Mouse (Mus musculus): ENCODE results near the gene Cidec. TPM values are rescaled to one million over a fixed set of nuclear protein-coding genes. Genes with fewer than 3 reads are reported as not detected.

Gene Cidec
- 1 to 10 TPM; 3.9 to 6.4 TPM for total RNA-seq (2021)
- long read RNA-seq, experiment 1, partial matches to known transcripts: 0 of 6 reads
- long read RNA-seq, experiment 1, other reads (novel, unspliced or antisense): 1 of 6 reads
- long read RNA-seq, experiment 2, transcript Cidec-202 (6 exons, 1,720 nt): major isoform, 7 of 11 reads
- long read RNA-seq, experiment 2, partial matches to known transcripts: 0 of 11 reads
- long read RNA-seq, experiment 2, other reads (novel, unspliced or antisense): 0 of 11 reads

DNA sequence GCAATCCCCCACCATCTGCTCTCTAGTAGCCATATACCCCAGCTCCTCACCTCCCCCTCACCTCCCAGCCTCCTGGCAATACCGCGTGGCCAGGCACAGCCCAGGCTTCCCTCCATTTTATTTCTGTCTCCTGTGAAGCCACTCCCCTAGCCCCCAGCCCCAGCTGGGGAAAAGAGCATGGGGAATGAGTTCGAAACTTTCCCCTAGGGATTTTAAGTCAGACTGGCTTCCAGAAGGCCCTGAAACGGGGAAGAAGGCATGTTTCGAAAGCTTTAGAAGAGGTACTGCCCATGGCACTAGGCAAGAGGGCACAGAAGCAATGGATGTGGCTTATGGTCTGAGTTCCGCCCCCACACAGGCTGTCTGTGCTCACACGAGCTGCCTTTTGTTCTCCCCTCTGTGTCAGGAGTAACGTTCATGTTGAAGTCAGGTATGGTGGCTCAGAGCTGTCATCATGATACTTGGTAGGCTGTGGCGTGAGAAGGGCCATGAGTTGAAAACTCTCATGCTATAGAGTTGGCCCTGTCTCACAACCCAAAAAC, at the start of gene Cidec:
Gene Cidec (minus strand): TSS at position 97 of the 542 bp plus-strand sequence.
- DNase-seq: no peak

DNA sequence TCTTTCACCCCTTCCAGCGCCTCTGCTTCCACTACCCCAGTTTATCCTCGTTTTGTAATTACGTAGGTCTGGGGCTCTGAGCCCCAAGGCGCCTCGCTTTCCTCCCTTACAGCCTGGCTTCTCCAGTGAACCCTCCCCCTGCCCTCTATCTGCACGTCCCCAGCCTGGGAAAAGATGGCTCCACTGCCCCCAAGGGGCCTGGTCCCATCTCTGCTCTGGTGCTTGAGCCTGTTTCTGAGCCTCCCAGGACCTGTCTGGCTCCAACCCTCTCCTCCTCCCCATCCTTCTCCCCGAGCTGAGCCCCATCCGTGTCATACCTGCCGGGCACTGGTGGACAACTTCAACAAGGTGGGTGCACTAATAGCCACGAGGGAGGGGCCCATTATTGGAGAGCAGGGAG, 48.2 kb upstream of the Cidec start:
- no peak for DNase-seq

DNA sequence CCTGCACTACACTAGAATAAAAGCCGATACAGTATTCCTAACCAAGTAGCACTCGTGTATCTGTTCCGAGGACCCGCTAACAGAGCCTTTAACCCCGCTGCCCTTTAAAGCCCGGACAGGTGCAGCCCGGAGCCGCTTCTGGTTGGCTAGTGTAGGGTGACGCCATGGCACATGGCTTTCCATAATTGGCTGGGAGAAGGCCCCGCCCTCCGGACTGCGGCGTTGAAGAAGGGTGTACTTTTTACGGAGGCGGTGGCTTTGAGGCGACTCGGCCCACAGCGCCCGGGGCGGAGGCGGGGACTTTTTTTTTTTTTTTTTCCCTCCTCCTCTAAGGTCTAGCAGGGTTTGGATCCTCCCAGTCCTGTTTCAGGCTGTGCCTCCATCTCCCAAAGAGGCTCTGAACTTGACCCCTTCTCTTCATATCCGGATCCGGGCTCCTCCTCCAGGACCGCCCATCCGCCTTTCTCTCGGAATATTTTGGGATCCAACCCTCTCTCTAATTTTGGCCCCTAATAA, 47.6 kb upstream of the Cidec start, which contains the start of gene Creld1:
Gene Creld1 (plus strand): TSS at position 198 of the 516 bp plus-strand sequence.
- DNase-seq: peak; percentile 87

DNA sequence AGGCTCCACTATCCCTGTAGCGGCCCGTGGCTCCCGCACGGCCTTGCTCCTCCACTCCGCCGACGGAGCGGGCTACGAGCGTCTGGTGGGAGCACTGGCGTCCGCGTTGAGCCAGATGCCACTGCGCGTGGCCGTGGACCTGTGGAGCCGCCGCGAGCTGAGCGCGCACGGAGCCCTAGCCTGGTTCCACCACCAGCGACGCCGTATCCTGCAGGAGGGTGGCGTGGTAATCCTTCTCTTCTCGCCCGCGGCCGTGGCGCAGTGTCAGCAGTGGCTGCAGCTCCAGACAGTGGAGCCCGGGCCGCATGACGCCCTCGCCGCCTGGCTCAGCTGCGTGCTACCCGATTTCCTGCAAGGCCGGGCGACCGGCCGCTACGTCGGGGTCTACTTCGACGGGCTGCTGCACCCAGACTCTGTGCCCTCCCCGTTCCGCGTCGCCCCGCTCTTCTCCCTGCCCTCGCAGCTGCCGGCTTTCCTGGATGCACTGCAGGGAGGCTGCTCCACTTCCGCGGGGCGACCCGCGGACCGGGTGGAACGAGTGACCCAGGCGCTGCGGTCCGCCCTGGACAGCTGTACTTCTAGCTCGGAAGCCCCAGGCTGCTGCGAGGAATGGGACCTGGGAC, 47.0 kb upstream of the Cidec start:
- DNase-seq: peak; percentile 55

DNA sequence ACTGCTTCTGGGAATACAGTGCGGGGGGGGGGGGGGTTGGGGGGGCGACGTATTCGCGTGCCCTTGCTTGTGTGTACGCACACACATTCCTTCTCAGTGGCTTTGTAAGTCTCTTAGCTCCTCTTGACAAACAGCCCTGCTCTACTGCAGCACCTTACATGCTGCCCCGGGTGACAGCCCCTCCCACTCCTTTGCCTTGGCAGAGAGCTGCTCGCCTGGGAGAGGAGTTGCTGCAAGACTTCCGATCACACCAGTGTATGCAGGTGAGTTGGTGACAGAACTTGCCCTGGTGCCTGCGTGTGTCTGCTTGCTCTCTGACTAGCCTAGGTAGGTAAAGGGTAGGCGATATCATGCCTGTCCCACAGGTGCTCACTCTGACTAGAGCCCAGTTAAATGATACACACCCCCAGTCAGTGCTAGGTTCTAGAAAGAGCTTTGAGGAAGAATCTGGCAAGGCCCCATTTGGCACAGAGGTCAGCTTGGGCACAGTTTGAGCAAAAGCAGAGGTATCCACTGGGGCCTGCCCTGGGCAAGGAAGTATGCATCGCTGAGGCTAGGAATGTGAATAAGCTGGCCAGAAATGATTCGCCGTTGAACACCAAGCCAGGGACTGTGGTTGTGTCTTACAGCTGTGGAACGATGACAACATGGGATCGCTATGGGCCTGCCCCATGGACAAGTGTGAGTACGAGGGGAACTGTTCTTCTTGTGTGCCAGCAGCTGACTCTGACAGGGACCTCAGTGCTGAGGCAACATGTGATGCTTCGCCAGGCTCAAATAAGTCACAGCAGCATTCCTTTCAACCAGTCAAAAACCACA, 45.2 kb upstream of the Cidec start:
- no peak for DNase-seq

DNA sequence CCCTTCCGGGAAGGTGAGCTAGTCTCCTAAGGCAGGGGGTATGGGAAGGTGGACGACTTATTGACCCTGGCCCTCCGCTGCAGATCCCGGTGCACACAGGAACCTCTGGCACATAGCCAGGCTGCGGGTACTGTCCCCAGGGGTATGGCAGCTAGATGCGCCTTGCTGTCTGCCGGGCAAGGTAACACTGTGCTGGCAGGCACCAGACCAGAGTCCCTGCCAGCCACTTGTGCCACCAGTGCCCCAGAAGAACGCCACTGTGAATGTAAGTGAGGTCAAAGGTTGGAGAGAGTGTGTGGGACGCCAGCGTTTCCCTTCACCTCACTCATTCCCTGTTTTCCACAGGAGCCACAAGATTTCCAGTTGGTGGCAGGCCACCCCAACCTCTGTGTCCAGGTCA, 43.3 kb upstream of the Cidec start:
- no peak for DNase-seq

DNA sequence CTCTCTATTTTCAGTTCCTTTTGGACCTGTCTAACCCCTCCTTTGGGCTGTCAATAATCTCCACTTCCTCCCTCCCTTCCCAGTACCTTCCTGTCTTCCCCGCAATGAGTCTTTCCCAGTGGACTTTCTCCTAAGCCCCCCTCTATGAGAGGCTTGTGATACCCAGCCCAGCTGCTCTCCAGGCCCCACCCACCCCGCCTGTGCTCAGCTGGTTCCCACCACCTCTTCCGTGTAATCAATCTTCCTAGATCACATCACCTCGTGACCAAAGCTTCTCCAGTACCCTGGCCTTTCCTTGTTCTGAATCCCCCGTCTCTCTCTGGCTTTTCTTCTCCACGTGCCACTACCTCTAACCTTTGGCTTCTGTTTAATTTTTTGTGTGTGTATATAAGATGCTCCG, 41.8 kb upstream of the Cidec start:
- DNase-seq: no peak

DNA sequence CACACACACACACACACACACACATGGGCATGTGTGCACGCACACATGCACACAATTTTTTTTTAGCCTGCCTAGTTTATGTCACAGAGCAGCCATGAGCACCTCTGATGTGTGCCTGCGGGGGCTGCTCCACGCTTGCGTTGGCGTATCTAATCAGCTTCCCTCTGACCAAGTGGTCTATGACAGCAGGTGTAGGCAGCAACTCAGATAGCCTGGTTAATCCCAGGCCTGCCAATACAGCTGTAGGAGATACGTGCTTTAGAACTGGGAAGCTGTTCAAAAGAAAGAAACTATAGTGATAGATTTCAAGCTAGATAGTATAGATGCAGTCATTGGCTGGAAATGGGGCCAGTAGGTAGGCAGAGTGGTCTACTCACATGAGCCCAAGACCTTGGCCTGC, 38.2 kb upstream of the Cidec start:
- DNase-seq: no peak

DNA sequence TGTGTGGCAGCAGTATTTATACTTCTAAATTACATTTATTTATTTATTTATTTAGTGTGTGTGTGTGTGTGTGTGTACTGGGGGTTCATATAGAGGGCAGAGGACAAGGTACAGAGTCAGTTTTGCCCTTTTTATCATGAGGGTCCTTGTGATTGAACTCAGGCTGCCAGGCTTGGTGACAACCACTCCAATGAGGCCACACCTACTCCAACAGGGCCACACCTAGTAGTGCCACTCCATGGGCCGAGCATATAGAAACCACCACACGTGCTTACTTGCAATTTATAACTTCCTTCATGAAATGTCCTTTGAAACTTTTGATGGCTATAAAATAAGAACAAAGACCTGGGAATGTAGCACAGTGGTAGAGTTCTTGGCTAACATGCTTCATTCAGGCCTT, 37.7 kb upstream of the Cidec start:
- DNase-seq: no peak

DNA sequence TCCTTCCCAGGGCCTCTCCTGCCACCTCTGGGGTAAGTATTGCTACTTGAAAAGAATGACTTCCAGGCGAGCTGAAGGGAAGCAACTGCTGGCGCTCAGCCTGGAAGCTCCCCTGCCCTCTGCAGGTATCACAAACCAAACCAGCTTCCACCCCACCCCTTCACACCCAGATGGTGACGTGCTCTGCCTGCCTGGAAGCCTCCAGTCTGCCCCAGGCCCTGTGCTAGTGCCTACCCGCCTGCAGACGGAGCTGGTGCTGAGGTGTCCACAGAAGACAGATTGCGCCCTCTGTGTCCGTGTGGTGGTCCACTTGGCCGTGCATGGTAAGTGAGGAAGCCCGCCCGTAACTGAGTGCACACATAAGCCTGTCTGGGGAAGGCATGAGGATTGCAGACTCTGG, 36.5 kb upstream of the Cidec start:
- DNase-seq: no peak

DNA sequence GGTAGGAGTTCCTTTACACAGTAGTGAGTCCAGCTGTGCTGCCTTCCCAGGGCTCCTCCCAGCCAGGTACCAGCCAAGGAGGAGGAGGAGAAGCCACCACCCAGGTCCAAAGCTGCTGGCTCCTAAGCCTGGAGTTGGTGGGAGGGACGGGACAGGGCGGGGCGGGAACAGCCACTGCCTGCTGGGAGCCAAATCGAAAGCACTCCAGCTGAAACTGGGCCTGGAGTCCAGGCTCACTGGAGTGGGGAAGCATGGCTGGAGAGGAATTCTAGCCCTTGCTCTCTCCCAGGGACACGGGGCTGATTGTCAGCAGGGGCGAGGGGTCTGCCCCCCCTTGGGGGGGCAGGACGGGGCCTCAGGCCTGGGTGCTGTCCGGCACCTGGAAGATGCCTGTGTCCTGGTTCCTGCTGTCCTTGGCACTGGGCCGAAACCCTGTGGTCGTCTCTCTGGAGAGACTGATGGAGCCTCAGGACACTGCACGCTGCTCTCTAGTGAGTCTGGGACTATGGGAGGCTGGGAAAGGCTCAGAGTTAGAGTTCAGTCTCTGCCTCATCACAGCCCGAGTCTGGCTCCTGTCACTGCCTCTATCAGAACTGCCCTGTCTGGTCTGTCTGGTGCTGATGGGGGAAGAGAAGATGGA, 35.9 kb upstream of the Cidec start, which contains the start of gene Il17rc:
Gene Il17rc (plus strand): TSS at position 131 of the 640 bp plus-strand sequence.
- peak; percentile 64 for DNase-seq

DNA sequence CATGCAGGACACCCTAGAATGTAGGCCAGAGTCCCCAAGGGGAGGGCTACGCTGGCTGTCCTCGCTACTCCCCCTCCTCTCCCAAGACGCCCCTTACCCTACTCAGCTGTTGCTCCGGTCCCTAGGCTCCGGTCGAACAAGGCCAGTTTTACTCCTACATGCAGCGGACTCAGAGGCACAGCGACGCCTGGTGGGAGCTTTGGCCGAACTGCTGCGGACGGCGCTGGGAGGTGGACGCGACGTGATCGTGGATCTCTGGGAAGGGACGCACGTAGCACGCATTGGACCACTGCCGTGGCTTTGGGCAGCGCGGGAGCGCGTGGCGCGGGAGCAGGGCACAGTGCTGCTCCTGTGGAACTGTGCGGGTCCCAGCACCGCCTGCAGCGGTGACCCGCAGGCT, 33.9 kb upstream of the Cidec start:
- peak; percentile 85 for DNase-seq

DNA sequence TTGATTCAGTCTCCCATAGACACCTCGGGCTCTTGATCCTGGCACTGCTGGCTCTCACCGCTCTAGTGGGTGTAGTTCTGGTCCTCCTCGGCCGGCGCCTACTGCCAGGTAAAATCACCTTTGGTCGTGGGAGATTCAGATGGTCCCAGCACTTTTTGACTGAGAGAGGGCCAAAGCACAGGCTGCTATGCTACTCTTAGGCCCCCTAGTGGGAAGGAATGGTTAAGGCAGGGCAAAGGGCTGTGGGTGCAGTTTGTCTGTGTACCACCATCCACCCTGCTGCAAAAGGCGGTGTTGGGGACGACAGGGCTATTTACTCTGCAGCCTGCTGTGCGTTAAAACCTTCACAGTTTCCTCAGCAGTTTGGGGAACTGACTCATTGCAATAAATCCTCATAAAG, 33.5 kb upstream of the Cidec start:
- peak; percentile 65 for DNase-seq

DNA sequence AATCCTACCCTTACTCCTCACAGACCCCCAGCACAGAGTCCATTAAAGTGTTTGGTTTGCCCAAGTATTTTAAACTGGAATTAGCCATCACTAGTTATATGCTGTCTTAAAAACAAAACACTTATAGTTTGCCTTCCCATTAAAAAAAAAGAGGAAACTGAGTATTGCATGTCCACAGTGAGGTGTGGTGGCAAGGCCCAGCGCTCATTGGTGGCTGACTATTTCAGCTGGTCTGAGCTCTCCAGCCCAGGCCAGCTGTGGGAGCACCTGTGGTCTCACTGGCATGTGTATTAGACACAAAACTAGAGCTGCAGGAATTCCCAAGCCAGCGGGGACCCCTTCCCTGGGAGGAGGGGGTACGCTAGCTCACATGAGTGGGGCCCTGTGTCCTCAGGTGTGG, 33.0 kb upstream of the Cidec start:
- DNase-seq: no peak

DNA sequence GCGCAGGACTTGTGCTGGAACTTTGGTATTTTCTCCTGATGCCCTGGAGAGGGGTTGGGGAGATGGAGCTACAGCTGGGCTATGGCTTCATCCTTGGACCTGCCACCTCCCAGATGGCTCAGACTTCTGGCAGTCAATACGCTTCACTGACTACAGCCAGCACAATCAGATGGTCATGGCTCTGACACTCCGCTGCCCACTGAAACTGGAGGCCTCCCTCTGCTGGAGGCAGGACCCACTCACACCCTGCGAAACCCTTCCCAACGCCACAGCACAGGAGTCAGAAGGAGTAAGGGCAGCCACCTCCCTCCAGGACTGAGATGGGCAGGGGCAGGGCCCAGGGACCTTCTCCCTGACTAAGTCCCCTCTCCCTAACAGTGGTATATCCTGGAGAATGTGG, 30.0 kb upstream of the Cidec start:
- DNase-seq: no peak

DNA sequence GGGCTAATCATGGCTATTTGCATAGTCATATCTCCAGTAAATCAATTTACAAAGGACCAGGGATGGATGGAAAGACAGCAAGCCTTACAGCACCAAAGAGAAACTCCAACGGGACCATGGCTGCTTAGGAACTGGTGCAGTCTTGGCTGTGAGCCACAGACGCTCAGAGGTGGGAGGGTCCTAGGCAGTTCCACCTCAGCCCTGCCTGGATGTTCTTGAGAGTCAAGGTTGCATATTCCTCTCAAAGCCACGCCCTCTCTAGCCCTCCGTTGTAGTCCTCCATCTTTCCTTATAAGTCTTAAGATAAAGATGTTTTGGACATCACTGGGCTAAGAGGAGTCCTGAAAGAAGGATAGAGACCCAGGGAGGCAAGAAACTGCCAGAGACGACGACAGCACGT, 28.5 kb upstream of the Cidec start:
- no peak for DNase-seq

DNA sequence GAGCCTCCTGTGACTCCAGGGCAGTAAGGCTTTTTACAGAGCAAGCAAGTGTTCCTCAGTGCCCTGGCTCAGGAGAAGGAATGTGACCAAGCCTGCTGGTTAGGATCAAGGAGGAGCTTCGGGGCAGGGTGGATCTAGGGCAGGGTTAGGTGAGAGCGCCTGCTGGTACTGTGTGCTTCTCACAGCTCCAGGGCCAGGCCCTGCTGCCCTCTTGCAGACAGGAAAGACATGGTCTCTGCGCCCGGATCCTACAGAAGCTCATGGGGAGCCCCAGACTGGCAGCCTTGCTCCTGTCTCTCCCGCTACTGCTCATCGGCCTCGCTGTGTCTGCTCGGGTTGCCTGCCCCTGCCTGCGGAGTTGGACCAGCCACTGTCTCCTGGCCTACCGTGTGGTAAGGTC, 23.1 kb upstream of the Cidec start:
- DNase-seq: no peak

DNA sequence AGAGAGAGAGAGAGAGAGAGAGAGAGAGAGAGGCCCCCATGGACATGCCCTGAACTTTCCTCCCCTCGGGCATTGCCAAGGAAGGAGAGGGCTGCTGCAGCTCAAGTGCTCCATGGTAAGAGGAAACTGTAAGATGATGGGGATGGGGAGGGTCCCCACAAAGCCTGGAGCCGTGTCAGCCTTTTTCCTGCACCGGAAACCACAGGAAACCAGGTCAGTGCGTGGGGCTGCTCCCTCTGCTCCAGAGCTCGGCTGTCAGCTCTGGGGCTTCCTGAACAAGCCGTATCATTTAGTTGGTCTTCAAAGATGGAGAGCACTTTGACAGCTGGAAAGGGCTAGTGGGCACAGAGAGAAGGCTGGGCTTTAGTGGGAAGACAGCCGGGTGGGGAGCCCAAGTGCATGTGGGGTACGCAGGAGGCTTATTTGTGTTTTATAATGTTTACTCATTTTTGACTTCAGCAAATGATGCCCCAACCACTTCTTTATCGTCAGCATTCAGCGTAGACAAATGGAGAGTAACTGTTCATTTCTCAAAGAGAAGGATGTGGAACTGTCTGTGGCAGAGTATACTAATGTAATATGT, 22.5 kb upstream of the Cidec start, which contains the start of gene Il17re:
Gene Il17re (plus strand): TSS at position 533 of the 583 bp plus-strand sequence.
- DNase-seq: no peak

DNA sequence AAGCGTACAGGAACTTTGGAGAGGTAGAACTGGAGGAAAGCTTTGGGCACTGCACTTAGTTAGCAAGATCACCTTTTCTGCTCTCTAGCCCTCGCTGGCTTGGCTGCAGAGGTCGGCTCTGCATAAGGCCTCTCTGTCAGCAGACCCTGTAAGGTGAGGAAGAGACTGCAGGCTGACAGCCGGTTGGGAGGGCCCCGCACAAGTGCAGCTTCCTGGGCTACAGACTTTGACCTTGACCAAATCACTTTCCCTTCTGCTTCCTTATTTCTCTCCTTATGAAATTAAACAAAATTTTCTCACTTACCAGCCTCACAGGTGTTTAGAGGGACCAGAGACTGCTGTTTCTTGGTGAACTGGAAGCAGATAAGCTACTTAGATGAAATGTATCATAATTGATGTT, 19.4 kb upstream of the Cidec start:
- DNase-seq: no peak

DNA sequence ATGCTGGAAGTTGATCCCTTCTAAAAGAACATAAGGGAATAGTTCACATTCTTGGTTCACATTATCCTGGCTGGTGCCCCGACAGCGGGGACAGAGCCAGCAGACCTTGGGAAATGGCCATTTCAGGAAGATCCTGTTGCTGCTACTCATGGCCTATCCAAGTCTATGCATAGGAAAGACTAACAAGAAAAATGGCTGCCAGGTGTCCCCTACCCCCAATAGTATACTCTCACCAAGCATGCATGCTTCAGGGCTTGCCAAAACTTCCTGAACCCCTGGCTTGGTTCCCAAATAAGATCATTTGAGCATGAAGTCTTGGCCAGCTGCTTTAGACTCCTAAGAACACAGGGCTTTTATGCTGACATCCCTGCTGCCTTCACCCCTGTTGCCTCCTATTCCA, 16.3 kb upstream of the Cidec start:
- no peak for DNase-seq

DNA sequence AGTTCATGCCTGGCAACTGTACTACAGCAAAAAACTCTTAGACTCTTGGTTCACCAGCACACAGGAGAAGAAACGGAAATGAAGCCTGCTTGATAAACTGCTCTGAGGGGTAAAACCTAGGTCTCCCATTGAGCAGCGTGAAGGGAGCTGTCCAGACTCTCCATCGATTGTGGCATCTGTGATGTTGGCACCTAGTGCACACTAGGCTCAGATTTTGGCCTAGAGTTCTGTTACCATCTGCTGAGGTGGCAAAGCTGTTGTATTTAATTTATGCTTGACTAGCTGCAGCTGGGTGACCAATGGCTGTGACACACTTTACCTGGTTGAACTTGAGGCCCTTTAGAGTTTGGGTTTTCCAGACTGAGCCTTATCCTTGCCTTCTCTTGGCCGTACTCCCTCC, 12.1 kb upstream of the Cidec start:
- no peak for DNase-seq
